Mouse (Mus musculus): ENCODE data around the gene Gm281. TPM values are rescaled to one million over a fixed set of nuclear protein-coding genes. Genes with fewer than 3 reads are reported as not detected.

Gene Gm281
- polyA plus RNA-seq, 1 experiment from 2014 or later, result not detected

DNA sequence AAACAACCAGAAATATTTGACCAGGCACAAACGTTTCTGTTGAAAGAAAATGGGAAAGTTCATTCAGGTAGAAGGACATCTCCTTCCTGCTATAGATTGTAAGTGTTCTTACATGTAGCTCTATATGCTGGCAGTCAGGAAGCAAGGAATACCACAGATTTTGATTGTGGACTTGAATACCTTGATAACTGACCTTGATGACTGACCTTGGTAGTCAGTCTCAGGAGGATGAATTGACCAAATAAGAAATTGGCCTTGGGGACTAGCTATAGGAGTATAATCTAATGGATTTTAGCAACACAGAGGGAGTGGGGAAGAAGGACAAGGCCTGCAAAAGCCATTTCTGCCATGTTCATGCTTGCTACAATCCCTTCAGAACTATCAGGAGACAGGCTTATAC is 123.8 kb downstream of the Gm281 start:
- Histone ChIP-seq H3K9ac (no peak overlapping the region), H3K9me3 (replicated peaks) (no peaks in the 10 kb centered on the region), H3K4me3 (no peak overlapping the region), H3K4me1 (no peaks in the 10 kb centered on the region), H3K27ac (no peak overlapping the region), H3K27me3 (replicated peaks) (no peaks in the 10 kb centered on the region), H3K4me2 (no peak overlapping the region), H3K36me3 (no peaks in the 10 kb centered on the region)
- WGBS (ENCODE audit: insufficient replicate concordance), result 28% methylated on average over 1 of the region's 1 CpGs
- ATAC-seq, result no peak

- WGBS (ENCODE audit: insufficient replicate concordance), result 19% methylated on average over 1 of the region's 1 CpGs
Measured at GRCm38 (mm10) chr14:13790001-13790400, 124.3 kb downstream of the Gm281 start.

GRCm38 (mm10) chr14:13782970-13783369 is 131.3 kb downstream of the Gm281 start:
- ATAC-seq, result no peak
- 64% methylated on average over 4 of the region's 4 CpGs for WGBS (ENCODE audit: insufficient replicate concordance)
- no peaks in the 10 kb centered on the region for H3K9me3 ChIP-seq (replicated peaks)
- H3K9ac ChIP-seq, result no peak overlapping the region
- no peaks in the 10 kb centered on the region for H3K36me3 ChIP-seq
- H3K27me3 ChIP-seq (replicated peaks), result no peaks in the 10 kb centered on the region
- no peak overlapping the region for H3K4me2 ChIP-seq
- H3K4me1 ChIP-seq, result no peaks in the 10 kb centered on the region
- H3K27ac ChIP-seq, result no peak overlapping the region
- no peak overlapping the region for H3K4me3 ChIP-seq

More at GRCm38 (mm10) chr14:13790001-13790400, 124.3 kb downstream of the Gm281 start:
- no peak overlapping the region for H3K27ac ChIP-seq
- H3K9me3 ChIP-seq (replicated peaks), result no peaks in the 10 kb centered on the region
- H3K9ac ChIP-seq, result no peak overlapping the region
- no peaks in the 10 kb centered on the region for H3K4me1 ChIP-seq
- no peak for ATAC-seq
- no peak overlapping the region for H3K4me2 ChIP-seq
- H3K27me3 ChIP-seq (replicated peaks), result no peaks in the 10 kb centered on the region
- no peak overlapping the region for H3K4me3 ChIP-seq
- H3K36me3 ChIP-seq, result no peaks in the 10 kb centered on the region

DNA sequence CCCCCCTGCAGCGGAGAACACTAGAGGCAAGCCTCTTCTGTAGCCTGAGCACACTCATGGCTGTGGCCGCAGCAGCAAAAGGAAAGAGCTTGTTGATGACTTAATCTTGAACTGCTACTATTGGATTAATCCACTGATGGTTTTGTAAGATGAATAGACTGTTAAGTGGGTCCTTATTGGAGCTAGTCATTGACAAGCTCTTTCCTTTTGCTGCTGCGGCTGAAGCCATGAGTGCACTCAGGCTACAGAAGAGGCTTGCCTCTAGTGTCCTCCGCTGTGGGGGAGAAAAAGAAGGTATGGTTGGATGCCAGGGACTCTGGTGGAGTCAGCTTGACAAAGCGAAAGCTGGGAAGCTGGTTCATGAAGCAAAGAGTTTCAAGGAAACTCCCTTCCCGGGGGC is 135.9 kb downstream of the Gm281 start:
- Histone ChIP-seq H3K4me1 (no peaks in the 10 kb centered on the region), H3K9me3 (replicated peaks) (no peaks in the 10 kb centered on the region), H3K36me3 (no peaks in the 10 kb centered on the region), H3K4me2 (no peak overlapping the region), H3K9ac (no peak overlapping the region), H3K27ac (no peak overlapping the region), H3K4me3 (no peak overlapping the region), H3K27me3 (replicated peaks) (no peaks in the 10 kb centered on the region)
- ATAC-seq, result no peak
- WGBS (ENCODE audit: insufficient replicate concordance), result 53% methylated on average over 6 of the region's 6 CpGs

DNA sequence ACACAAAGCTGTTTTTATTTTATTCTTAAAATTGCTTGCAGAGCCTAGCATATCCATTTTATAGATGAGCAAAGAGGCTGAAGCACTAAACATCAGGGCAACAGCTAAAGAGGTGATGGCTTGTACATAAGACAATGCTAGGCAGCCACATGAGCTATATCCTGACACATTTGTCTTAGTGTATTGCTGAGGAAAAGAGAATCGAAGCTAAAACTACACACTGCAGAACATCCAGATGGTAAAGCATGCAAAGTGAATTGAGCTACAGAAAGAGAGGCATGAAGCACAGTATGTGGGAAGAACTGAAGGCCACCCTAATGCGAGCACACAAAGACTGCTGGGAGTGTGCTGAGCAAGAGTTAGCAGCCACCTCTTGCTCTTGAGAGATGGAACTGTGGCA is 143.1 kb downstream of the Gm281 start:
- H3K4me3 ChIP-seq, result no peak overlapping the region
- H3K9ac ChIP-seq, result no peak overlapping the region
- ATAC-seq, result no peak
- no peaks in the 10 kb centered on the region for H3K36me3 ChIP-seq
- H3K4me1 ChIP-seq, result no peaks in the 10 kb centered on the region
- H3K9me3 ChIP-seq (replicated peaks), result no peaks in the 10 kb centered on the region
- no peak overlapping the region for H3K4me2 ChIP-seq
- no peaks in the 10 kb centered on the region for H3K27me3 ChIP-seq (replicated peaks)
- H3K27ac ChIP-seq, result no peak overlapping the region
- WGBS (ENCODE audit: insufficient replicate concordance), result 38% methylated on average over 2 of the region's 2 CpGs

DNA sequence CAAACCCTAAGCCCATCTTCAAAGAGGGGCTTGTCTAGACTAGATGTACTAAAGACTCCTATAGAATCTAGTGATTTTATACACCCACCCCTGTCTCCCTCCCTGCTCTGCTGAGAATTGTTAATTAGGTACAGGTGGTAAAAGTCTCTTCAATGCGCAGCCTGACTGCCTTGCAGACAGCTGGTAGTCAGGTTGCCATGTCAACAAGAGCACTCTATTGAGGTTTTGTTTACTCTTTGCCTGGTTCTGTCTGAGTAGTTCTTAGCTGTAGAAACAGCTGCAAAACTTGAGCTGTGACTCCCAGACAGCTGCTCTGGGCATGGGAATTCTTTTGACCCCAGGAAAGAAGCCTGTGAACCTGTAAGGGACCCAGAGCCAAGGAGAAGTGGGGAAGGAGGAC is 143.6 kb downstream of the Gm281 start:
- WGBS (ENCODE audit: insufficient replicate concordance), result 37% methylated on average over 1 of the region's 1 CpGs
- Histone ChIP-seq H3K27me3 (replicated peaks) (no peaks in the 10 kb centered on the region), H3K9me3 (replicated peaks) (no peaks in the 10 kb centered on the region), H3K4me3 (no peak overlapping the region), H3K27ac (no peak overlapping the region), H3K36me3 (no peaks in the 10 kb centered on the region), H3K4me1 (no peaks in the 10 kb centered on the region), H3K4me2 (no peak overlapping the region), H3K9ac (no peak overlapping the region)
- ATAC-seq, result no peak

Small RNAs within 50 kb of the gene (microRNA-seq; reads per million reads assigned to microRNA genes)
- gene Gm27506, result not detected

Other genes with a start within 250 kb of the Gm281 start
- not detected in 2 replicates for gene Sntn, start 243.6 kb downstream of the Gm281 start, polyA plus RNA-seq (2016; fragmentation: Nextera tagmentation; extraction: Ambion mirVana)
- 2.0 and 2.5 TPM in 2 replicates for gene Atxn7, start 47.0 kb upstream of the Gm281 start, polyA plus RNA-seq (2016; fragmentation: Nextera tagmentation; extraction: Ambion mirVana)
- 116 TPM in 2 replicates for gene Thoc7, start 47.4 kb upstream of the Gm281 start, polyA plus RNA-seq (2016; fragmentation: Nextera tagmentation; extraction: Ambion mirVana)
- 195 and 202 TPM in 2 replicates for gene Psmd6, start 206.5 kb upstream of the Gm281 start, polyA plus RNA-seq (2016; fragmentation: Nextera tagmentation; extraction: Ambion mirVana)

Data from liver, embryonic 12.5 days (tissue).